Mouse (Mus musculus) ES-Bruce4 (cell line): ENCODE measurements around the gene Mon2. TPM values are rescaled to one million over a fixed set of nuclear protein-coding genes. Genes with fewer than 3 reads are reported as not detected.

Experiments
- H3K27ac ChIP-seq: 2 replicates; pipeline ENCODE4 v1.5.1; 2012; ENCODE audit warnings: low read length, inconsistent platforms; ENCODE audit not compliant: insufficient read depth
- H3K27me3 ChIP-seq: 2 replicates; pipeline ENCODE4 v1.6.1; 2012; ENCODE audit warnings: mild to moderate bottlenecking, low read length, inconsistent platforms; ENCODE audit not compliant: control insufficient read depth, poor library complexity, insufficient read depth, severe bottlenecking
- H3K36me3 ChIP-seq: 2 replicates; pipeline ENCODE4 v1.6.1; 2012; ENCODE audit warnings: inconsistent platforms, mild to moderate bottlenecking, low read length, moderate library complexity; ENCODE audit not compliant: control insufficient read depth, poor library complexity, insufficient read depth, severe bottlenecking
- H3K4me1 ChIP-seq: one replicate; pipeline ENCODE4 v1.8.1; 2011; ENCODE audit warnings: low read length; ENCODE audit not compliant: control insufficient read depth, insufficient read depth
- H3K4me3 ChIP-seq: 2 replicates; pipeline ENCODE4 v1.5.1; 2011; ENCODE audit warnings: low read depth, mild to moderate bottlenecking, low read length
- H3K9ac ChIP-seq: 2 replicates; pipeline ENCODE4 v1.6.1; 2012; ENCODE audit warnings: low read depth, mild to moderate bottlenecking, inconsistent platforms; ENCODE audit not compliant: poor library complexity, severe bottlenecking
- H3K9me3 ChIP-seq: replicated peaks from 2 replicates; pipeline ENCODE4 v1.6.1; 2012; ENCODE audit warnings: mild to moderate bottlenecking, low read length, inconsistent platforms; ENCODE audit not compliant: control insufficient read depth, poor library complexity, insufficient read depth, severe bottlenecking
- CTCF ChIP-seq: IDR thresholded peaks from one replicate; pipeline ENCODE4 v1.8.1; 2011; ENCODE audit warnings: low read depth, low read length
- EP300 ChIP-seq: IDR thresholded peaks from 2 replicates; pipeline ENCODE4 v1.6.1; 2011; ENCODE audit warnings: low read depth, low read length; ENCODE audit not compliant: insufficient read depth
- POLR2A ChIP-seq: IDR thresholded peaks from one replicate; pipeline ENCODE4 v1.8.1; 2011; ENCODE audit warnings: low read length; ENCODE audit not compliant: insufficient read depth
- polyA plus RNA-seq: library from polyadenylated mRNA; stranded (reverse); fragments of >200 nt; gene quantifications from 2 replicates; pipeline ENCODE4 v1.2.4, GENCODE M21; 2011; ENCODE audit warnings: low read depth; ENCODE audit not compliant: missing spikeins, insufficient read depth, insufficient read length

The Mon2 gene
- 39.7 and 48.4 TPM in 2 replicates for polyA plus RNA-seq

- peak within 1 kb of the TSS; percentile 89 for H3K9ac ChIP-seq
- H3K4me1 ChIP-seq = no peaks in the 10 kb centered on the region
- peak within 1 kb of the TSS; percentile 94 for H3K4me3 ChIP-seq
- peak within 1 kb of the TSS; percentile 39; the same call in 1 of the 2 replicates for H3K27ac ChIP-seq
- no peaks in the 10 kb centered on the region for H3K9me3 ChIP-seq
- TF ChIP-seq CTCF = no peak
- TF ChIP-seq POLR2A = peak; percentile 17
- H3K27me3 ChIP-seq = no peaks in the 10 kb centered on the region
- H3K36me3 ChIP-seq = no peaks in the 10 kb centered on the region
Measured at GRCm38 (mm10) chr10:123076245-123077023, at the start of gene Mon2. Gene Mon2, minus strand, starts transcription at chr10:123076505.

- H3K4me1 ChIP-seq = no peaks in the 10 kb centered on the region
- H3K9me3 ChIP-seq = no peaks in the 10 kb centered on the region
- H3K27ac ChIP-seq = no peak overlapping the region
- H3K27me3 ChIP-seq = no peaks in the 10 kb centered on the region
- H3K4me3 ChIP-seq = no peak overlapping the region
- no peak overlapping the region for H3K9ac ChIP-seq
- peaks cover 51% of the 10 kb centered on the region for H3K36me3 ChIP-seq
- no peak for TF ChIP-seq CTCF
- TF ChIP-seq POLR2A = no peak
- no peak for TF ChIP-seq EP300
Measured at GRCm38 (mm10) chr10:123120666-123121392, 44.5 kb upstream of the Mon2 start.

- H3K4me3 ChIP-seq = no peak overlapping the region
- no peaks in the 10 kb centered on the region for H3K4me1 ChIP-seq
- TF ChIP-seq POLR2A (no peak), EP300 (no peak), CTCF (no peak)
- H3K36me3 ChIP-seq = peaks cover 30% of the 10 kb centered on the region
- no peak overlapping the region for H3K9ac ChIP-seq
- H3K9me3 ChIP-seq = no peaks in the 10 kb centered on the region
- no peaks in the 10 kb centered on the region for H3K27me3 ChIP-seq
- no peak overlapping the region for H3K27ac ChIP-seq
Measured at GRCm38 (mm10) chr10:123116861-123117260, 40.6 kb upstream of the Mon2 start.

GRCm38 (mm10) chr10:123113466-123113865 is 37.2 kb upstream of the Mon2 start:
- H3K27ac ChIP-seq = no peak overlapping the region
- no peaks in the 10 kb centered on the region for H3K9me3 ChIP-seq
- H3K4me3 ChIP-seq = no peak overlapping the region
- no peaks in the 10 kb centered on the region for H3K27me3 ChIP-seq
- peaks cover 20% of the 10 kb centered on the region for H3K36me3 ChIP-seq
- TF ChIP-seq CTCF (no peak), POLR2A (no peak), EP300 (no peak)
- H3K9ac ChIP-seq = no peak overlapping the region
- no peaks in the 10 kb centered on the region for H3K4me1 ChIP-seq

GRCm38 (mm10) chr10:123112787-123113168 is 36.5 kb upstream of the Mon2 start:
- H3K27me3 ChIP-seq = no peaks in the 10 kb centered on the region
- no peaks in the 10 kb centered on the region for H3K4me1 ChIP-seq
- H3K9me3 ChIP-seq = no peaks in the 10 kb centered on the region
- no peak overlapping the region for H3K9ac ChIP-seq
- TF ChIP-seq POLR2A (no peak), CTCF (no peak)
- no peak overlapping the region for H3K27ac ChIP-seq
- H3K4me3 ChIP-seq = no peak overlapping the region
- peaks cover 16% of the 10 kb centered on the region for H3K36me3 ChIP-seq
